Mouse (Mus musculus) cortical plate, adult 2 months (tissue): ENCODE results near the gene 1600014C10Rik.

Experiments
- CTCF ChIP-seq: fragments of 200-500 bp; IDR thresholded peaks from 2 replicates; pipeline ENCODE4 v1.5.1; 2011; ENCODE audit warnings: mild to moderate bottlenecking, control low read depth, low read length; ENCODE audit not compliant: insufficient read depth; ENCODE audit errors: extremely low read depth
- POLR2A ChIP-seq: fragments of 200-500 bp; IDR thresholded peaks from 2 replicates; pipeline ENCODE4 v1.6.1; 2011; ENCODE audit warnings: mild to moderate bottlenecking, low read length, control low read depth; ENCODE audit not compliant: insufficient read depth; ENCODE audit errors: extremely low read depth

GRCm38 (mm10) chr7:38140324-38140723, 42.7 kb upstream of the 1600014C10Rik start:
- TF ChIP-seq CTCF (no peak), POLR2A (no peak)
